Mouse (Mus musculus) hindlimb bud, embryonic 11.5 days (tissue): ENCODE data around the gene Cacna1e.

Experiments
- DNase-seq: peaks from one replicate; pipeline ENCODE4 v3.0.0-alpha.2; 2012; ENCODE audit warnings: low read depth, low spot score; ENCODE audit errors: extremely low spot score

The Cacna1e gene

GRCm38 (mm10) chr1:154884275-154885206 lies at the start of gene Cacna1e:
TSS of gene Cacna1e (minus strand) at chr1:154884501.
- DNase-seq: no peak

GRCm38 (mm10) chr1:154918406-154918805 lies 34.1 kb upstream of the Cacna1e start:
- no peak for DNase-seq

- no peak for DNase-seq
These were observed 33.1 kb upstream of the Cacna1e start for GRCm38 (mm10) chr1:154917438-154917837.

GRCm38 (mm10) chr1:154909554-154909953 lies 25.3 kb upstream of the Cacna1e start:
- DNase-seq: no peak

GRCm38 (mm10) chr1:154897390-154897789 lies 13.1 kb upstream of the Cacna1e start:
- no peak for DNase-seq

GRCm38 (mm10) chr1:154890244-154890643 lies 5.9 kb upstream of the Cacna1e start:
- no peak for DNase-seq

GRCm38 (mm10) chr1:154888495-154888894 lies 4.2 kb upstream of the Cacna1e start:
- DNase-seq: no peak

- DNase-seq: no peak
These were observed 3.7 kb upstream of the Cacna1e start for GRCm38 (mm10) chr1:154888018-154888417.

- no peak for DNase-seq
These were observed 3.2 kb upstream of the Cacna1e start for GRCm38 (mm10) chr1:154887546-154887945.

- no peak for DNase-seq
These were observed 2.3 kb upstream of the Cacna1e start for GRCm38 (mm10) chr1:154886611-154887010.

- DNase-seq: no peak
These were observed 877 bp upstream of the Cacna1e start for GRCm38 (mm10) chr1:154885207-154885548.

GRCm38 (mm10) chr1:154883596-154884191 lies 607 bp downstream of the Cacna1e start:
- no peak for DNase-seq

GRCm38 (mm10) chr1:154865981-154866380 lies 18.3 kb downstream of the Cacna1e start:
- DNase-seq: no peak

- no peak for DNase-seq
These were observed 22.9 kb downstream of the Cacna1e start for GRCm38 (mm10) chr1:154861416-154861815.

GRCm38 (mm10) chr1:154854564-154854963 lies 29.7 kb downstream of the Cacna1e start:
- no peak for DNase-seq

GRCm38 (mm10) chr1:154850515-154851287 lies 33.6 kb downstream of the Cacna1e start:
- no peak for DNase-seq

- DNase-seq: no peak
These were observed 35.4 kb downstream of the Cacna1e start for GRCm38 (mm10) chr1:154848683-154849579.

- no peak for DNase-seq
These were observed 37.4 kb downstream of the Cacna1e start for GRCm38 (mm10) chr1:154846900-154847299.

- no peak for DNase-seq
These were observed 40.9 kb downstream of the Cacna1e start for GRCm38 (mm10) chr1:154843427-154843826.

GRCm38 (mm10) chr1:154842336-154842735 lies 42.0 kb downstream of the Cacna1e start:
- no peak for DNase-seq
